Mouse (Mus musculus) CD4-positive, CD25-positive, alpha-beta regulatory T cell, adult 4 months (primary cell): ENCODE data around the gene Clec4d. TPM values are rescaled to one million over a fixed set of nuclear protein-coding genes. Genes with fewer than 3 reads are reported as not detected.
"Not testable (repeated sequence)": the region's sequence is repeated elsewhere in the genome, so short reads cannot be mapped to it uniquely, and the experiment has no call there.

Experiments used
- ATAC-seq: one replicate; pipeline ENCODE4 v1.8.0; 2017
- polyA plus RNA-seq, 2 experiments: library from polyadenylated mRNA; unstranded; fragments of 100-300 nt; shearing (Covaris generic); gene quantifications; one replicate each; pipeline ENCODE4 v1.2.1; 2017

Clec4d gene
- not detected for polyA plus RNA-seq

DNA sequence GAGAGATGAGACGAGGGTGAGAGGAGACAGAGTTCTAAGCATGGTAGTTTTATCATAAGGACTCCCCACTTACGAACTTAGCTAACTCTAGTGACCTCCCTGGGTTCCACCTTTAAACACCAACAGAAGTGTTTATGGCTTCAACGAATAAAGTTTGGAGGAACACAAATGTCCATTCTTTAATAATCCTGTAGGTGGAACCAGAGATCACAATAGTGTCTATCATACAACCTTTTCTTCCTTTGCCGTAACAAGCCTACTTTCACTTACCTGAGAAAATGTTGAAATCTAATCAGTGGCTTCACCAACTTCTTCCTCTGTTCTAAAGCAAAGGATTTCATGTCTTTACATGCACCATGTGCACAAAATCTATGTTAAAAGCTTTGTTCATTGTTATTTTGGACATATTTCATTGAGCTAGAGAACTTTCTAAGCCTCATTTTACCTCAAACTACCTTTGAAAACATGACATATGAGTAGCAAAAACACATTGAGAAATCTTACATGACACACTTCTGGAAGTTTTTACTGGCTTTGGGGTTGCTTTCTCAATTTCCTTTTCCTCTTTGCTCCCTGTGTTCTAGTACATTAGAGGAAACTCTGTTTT is at the start of gene Clec4d:
Gene Clec4d (plus strand): TSS at position 557 of the 607 bp plus-strand sequence.
- ATAC-seq: no peak

GRCm38 (mm10) chr6:123227519-123228166 is 34.3 kb upstream of the Clec4d start:
- ATAC-seq: no peak

- no peak for ATAC-seq
These were observed 32.3 kb upstream of the Clec4d start, which contains the start of gene Clec4n for GRCm38 (mm10) chr6:123229644-123230043. Gene Clec4n, plus strand, starts transcription at chr6:123229843.

GRCm38 (mm10) chr6:123231149-123231548 is 30.8 kb upstream of the Clec4d start:
- no peak for ATAC-seq

DNA sequence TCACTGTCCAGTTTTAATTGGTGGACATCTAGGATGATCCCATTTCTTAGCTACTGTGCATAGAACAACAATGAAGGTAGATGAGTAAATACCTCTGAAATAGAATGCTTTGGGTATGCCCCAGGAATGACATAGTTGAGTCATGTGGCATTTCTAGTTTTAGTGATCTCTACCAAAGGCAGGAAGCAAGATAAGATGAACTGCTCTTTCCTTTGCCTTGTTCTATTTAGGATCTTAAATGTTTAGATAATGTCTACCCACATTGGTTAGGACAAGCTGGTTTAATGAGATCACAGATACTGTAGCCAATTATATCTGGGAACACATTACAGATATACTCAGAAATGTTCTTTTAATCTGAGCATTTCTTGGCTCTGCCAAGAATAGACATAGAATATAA is 24.3 kb upstream of the Clec4d start:
- ATAC-seq: no peak

DNA sequence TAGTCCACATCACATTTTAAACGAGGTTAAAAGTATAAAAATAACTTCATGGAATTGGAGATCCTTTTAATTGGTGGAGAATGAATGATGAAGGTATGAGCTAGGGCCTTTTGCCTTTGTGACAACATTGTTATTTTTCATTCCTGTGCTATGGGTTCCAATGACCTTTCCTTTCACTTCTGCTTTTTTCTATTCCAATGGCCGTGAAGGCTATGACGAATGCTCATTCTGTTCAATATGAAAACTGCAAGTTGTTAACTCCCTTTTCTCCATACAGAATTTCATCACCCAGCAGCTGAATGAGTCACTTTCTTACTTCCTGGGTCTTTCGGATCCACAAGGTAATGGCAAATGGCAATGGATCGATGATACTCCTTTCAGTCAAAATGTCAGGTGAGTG is 17.7 kb upstream of the Clec4d start:
- ATAC-seq: no peak

DNA sequence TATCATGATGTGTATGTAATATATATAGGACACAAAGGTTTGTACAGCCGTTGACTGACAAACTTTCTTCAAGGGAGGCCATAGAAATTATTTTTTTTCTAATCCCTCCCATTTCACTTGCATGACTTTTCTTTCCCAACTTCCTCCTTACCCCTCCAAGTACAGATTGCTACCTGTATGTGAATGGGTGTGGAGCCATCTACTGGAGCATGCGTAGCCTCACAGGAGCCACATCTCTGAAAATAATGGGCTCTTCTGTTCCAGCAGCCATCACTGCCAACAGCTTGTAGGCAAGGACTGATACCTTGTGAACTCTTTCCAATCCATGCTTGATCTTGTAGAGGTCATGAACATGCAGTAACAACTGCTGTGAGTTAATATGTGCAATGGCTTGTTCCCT is 13.0 kb upstream of the Clec4d start:
- ATAC-seq: not testable (repeated sequence)

- no peak for ATAC-seq
These were observed 9.2 kb upstream of the Clec4d start for GRCm38 (mm10) chr6:123252735-123253134.

GRCm38 (mm10) chr6:123258946-123259345 is 3.0 kb upstream of the Clec4d start:
- ATAC-seq: no peak

- no peak for ATAC-seq
These were observed 1.9 kb upstream of the Clec4d start for GRCm38 (mm10) chr6:123259889-123260603.

DNA sequence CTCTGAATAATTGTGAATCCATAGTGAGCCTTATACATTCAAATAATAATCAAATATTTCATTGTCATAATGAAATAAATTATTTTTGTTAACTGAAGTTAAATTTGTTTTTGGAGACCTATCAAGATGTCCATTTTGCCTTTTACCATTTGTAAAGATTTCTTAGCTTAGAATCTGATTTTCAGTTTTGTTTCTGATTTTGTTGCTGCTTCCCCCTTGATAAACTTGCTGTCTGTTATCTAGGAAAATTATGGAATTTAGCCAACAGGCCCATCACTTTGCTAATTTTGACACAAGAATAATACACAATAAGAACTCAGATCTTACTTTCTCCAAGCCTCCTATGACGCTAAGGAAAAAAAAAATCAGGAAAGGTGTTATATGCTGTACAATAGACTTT is 1.0 kb upstream of the Clec4d start:
- ATAC-seq: no peak

- no peak for ATAC-seq
These were observed 2.3 kb downstream of the Clec4d start for GRCm38 (mm10) chr6:123264194-123264593.

DNA sequence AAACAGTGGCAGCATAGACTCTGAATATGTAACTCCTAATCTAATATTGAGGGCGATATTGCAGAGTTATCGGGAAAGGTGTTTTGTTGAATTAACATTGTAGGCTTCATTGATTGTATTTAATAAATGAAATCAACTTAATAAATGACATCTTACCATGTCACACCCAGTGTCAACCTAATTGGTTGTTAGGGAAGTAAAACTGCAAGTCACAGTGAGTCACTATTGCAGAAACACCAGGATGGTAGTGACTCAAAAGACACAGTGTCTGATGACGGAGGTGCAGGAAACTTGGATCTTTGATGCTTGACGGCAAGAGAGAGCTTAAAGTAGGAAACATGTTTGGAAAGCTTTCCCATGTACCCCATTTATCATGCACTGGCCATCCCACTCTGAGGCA is 3.9 kb downstream of the Clec4d start:
- no peak for ATAC-seq

GRCm38 (mm10) chr6:123266945-123267344 is 5.0 kb downstream of the Clec4d start:
- no peak for ATAC-seq

GRCm38 (mm10) chr6:123279443-123279842 is 17.5 kb downstream of the Clec4d start:
- ATAC-seq: no peak

- ATAC-seq: no peak
These were observed 24.4 kb downstream of the Clec4d start for GRCm38 (mm10) chr6:123286311-123286710.

DNA sequence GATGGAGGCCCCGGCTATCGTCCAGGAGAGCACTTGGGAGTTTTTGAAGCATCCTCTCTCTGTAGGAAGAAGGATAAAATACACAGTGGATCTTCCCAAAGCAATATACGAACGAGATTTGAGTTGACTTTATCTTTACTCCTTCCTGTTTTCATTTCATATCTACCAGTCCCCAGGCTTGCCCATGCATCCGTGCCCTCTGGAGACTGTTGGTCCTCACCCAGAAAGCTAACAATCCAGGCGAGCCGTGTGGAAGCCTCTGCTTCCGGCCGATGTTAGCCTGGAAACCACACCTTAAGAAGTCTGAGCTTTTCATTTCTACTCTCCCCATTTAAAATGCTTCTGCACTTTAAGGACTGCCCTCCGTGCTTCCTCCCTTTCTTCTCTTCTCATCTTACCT is 27.0 kb downstream of the Clec4d start:
- no peak for ATAC-seq

DNA sequence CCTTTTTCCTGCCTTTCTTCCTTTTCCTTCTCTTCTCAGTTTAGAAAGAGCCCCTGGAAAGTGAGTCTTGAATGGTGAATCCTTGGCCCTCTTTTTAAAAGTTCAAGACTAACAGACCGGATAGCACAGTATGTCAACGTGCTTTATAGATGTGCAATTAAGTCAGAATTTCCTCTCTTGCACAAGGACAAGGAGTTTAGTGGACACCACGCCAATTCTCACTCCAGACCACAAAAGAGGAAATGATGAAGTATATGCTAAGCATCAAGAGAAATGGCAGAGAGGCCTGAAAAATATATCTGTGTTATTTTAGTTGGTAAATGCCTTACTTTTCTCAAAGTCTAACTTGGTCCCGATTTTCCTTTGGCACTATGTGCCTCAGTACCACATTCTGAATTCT is 27.8 kb downstream of the Clec4d start, which contains the start of gene Clec4e:
Gene Clec4e (minus strand): TSS at position 118 of the 400 bp plus-strand sequence.
- no peak for ATAC-seq

DNA sequence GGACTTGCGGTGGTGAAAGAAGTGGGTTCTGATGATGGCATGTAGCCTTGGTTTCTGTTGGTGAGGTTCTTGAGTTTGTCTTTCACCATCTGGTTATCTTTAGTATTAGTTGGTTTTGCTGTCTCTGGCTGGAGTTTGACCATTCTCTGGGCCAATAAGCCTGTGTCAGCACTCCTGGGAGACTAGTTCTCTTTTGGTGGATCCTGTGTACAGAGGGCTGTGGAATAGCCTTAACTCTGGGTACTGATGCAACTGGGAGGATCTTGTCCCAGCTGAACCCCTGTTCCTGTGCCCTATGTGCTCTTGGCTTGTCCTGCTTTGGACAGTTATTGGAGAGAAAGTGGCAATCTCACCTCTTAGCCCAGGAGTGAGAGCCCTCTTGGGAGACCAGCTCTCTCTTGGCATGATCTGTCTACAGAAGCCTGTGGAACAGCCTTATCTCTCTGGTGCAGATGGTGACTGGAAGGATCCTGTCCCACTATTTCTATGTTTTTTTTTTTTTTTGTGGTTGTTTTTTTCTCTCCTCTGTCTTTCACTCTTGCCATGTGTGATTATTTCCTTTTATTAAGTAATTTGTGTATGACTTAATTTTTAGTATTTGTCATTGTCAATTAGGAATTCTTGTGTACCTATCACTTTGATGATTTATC is 31.0 kb downstream of the Clec4d start:
- ATAC-seq: no peak

DNA sequence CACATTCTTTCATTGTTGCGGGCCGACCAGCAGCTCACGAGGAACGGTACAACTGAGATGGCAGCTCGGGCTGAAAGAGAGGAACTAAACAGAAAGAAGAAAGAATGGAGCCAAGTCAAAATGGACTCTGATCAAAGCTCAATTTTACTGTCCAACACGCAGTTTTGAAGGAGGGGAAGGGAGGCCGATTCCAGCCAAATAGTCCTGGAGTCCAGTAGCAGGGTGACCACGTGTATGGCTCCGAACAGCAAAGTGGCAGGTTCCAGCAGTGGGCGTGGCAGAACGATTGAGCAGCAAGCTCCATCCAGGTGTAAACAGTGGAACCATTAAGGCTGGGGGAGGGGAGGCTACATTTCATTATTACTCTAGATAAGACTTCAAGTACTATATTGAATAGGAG is 31.6 kb downstream of the Clec4d start:
- not testable (repeated sequence) for ATAC-seq

DNA sequence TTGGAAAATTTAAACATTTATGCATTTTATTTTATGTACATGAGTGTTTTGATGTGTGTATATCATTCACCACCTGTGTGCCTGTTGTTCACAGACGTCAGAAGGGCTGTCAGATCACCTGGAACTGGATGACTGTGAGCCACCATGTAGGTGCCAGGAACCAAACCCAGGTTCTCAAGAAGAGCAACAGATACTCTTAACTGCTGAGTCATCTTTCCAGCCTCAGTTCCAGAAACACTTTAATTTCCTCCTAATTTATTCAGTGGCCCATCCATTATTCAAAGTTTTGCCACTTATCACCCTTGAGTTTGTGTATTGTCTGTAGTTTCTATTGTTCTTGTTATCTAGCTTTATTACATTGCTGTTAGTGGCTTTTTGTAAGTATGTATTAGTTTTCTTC is 34.8 kb downstream of the Clec4d start:
- ATAC-seq: no peak

DNA sequence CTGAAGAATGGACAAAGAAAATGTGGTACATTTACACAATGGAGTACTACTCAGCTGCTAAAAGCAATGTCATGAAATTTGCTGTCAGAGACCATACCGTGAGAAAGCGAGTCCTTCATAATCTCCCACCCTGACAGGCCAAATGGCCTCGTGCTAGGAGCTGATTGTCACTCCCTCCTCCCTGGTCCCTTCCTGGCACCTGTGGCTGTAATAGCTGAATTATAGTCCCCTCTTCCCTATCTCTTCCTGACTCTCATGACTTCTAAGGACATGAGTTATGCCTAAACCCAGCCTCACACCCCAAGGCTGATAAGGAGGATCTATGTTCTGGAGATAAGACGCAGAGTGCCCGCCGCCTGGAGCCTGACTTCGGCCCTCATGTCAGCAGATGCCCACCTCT is 44.4 kb downstream of the Clec4d start:
- not testable (repeated sequence) for ATAC-seq

GRCm38 (mm10) chr6:123308033-123308432 is 46.1 kb downstream of the Clec4d start, which contains the start of gene Vmn2r19:
Gene Vmn2r19, plus strand, starts transcription at chr6:123308333.
- no peak for ATAC-seq
